ENCODE assay signal across 9 mouse cellular contexts in genomic region chr8:126614062-126614739, GRCm38 (mm10). TPM values are rescaled to one million over a fixed set of nuclear protein-coding genes. Genes with fewer than 3 reads are reported as not detected.
A peak's percentile ranks its signal among the peaks of the same experiment; 100 is the strongest.
DNase-seq lines count a peak whose midpoint lies in the region; ATAC-seq and TF ChIP-seq lines count a peak whose summit lies in the region.
"Had no signal": no experiment of that assay in that cellular context is flagged by ENCODE, and none has a peak within 500 bp of the region (broad histone marks: within the 10 kb centered on the region; RNA-seq: fewer than 3 reads in every experiment).

No protein-coding gene starts in this region.

- H3K4me3 ChIP-seq in intestine, postnatal 0 days (ENCODE audit: low read depth, low read length), result no peak overlapping the region
- no peak overlapping the region for H3K4me3 ChIP-seq in midbrain, embryonic 16.5 days (ENCODE audit: low read depth, low read length)
- H3K4me3 ChIP-seq in midbrain, postnatal 0 days (ENCODE audit: low read depth, low read length), result no peak overlapping the region
- H3K4me3 ChIP-seq: embryonic facial prominence, embryonic 12.5 days had no signal

- 0 out of 2 replicates have a peak overlapping the region, but pooled peaks have one; percentile 26 for H3K9ac ChIP-seq in intestine, postnatal 0 days (ENCODE audit: low read depth, low read length)
- no peak overlapping the region for H3K9ac ChIP-seq in midbrain, embryonic 16.5 days (ENCODE audit: low read depth, low read length)
- H3K9ac ChIP-seq in midbrain, postnatal 0 days (replicated peaks; ENCODE audit: low read length, poor library complexity, severe bottlenecking), result no peak overlapping the region
- H3K9ac ChIP-seq: embryonic facial prominence, embryonic 12.5 days had no signal

- H3K4me2 ChIP-seq in intestine, postnatal 0 days (replicated peaks; ENCODE audit: low read depth), result no peak overlapping the region
- no peak overlapping the region for H3K4me2 ChIP-seq in midbrain, embryonic 16.5 days (ENCODE audit: low read length)
- H3K4me2 ChIP-seq in midbrain, postnatal 0 days (ENCODE audit: low read depth, low read length, poor library complexity, severe bottlenecking), result no peak overlapping the region
- H3K4me2 ChIP-seq: embryonic facial prominence, embryonic 12.5 days had no signal

- ATAC-seq in activated CD4-positive, CD25-positive, alpha-beta regulatory T cell, adult 4 months, result peak; percentile 50
- peak; percentile 89 for ATAC-seq in intestine, postnatal 0 days
- no peak for ATAC-seq in midbrain, embryonic 16.5 days
- ATAC-seq in midbrain, postnatal 0 days (ENCODE audit: low FRiP score), result no peak

- H3K9me3 ChIP-seq in intestine, postnatal 0 days (ENCODE audit: control insufficient read depth), result no peaks in the 10 kb centered on the region
- no peaks in the 10 kb centered on the region for H3K9me3 ChIP-seq in midbrain, embryonic 16.5 days (replicated peaks; ENCODE audit: control insufficient read depth, low read length, poor library complexity, severe bottlenecking)
- 0 out of 2 replicates have a peak, but pooled peaks cover 5% of the 10 kb centered on the region for H3K9me3 ChIP-seq in midbrain, postnatal 0 days (ENCODE audit: low read length)

- no peak for TF ChIP-seq CTCF in intestine, postnatal 0 days (IDR thresholded peaks at IDR 0.05; ENCODE audit: low read depth)
- no peak for TF ChIP-seq CTCF in midbrain, postnatal 0 days (IDR thresholded peaks at IDR 0.05)

- H3K27ac ChIP-seq in intestine, postnatal 0 days (ENCODE audit: low read depth, low read length), result peak overlapping the region; percentile 88
- H3K27ac ChIP-seq in midbrain, embryonic 16.5 days (ENCODE audit: low read length), result no peak overlapping the region
- no peak overlapping the region for H3K27ac ChIP-seq in midbrain, postnatal 0 days (ENCODE audit: low read depth, low read length)
- H3K27ac ChIP-seq: embryonic facial prominence, embryonic 12.5 days had no signal

- 40% methylated on average over 8 of the region's 8 CpGs for WGBS in intestine, postnatal 0 days
- 84% methylated on average over 8 of the region's 8 CpGs for WGBS in midbrain, embryonic 16.5 days
- 87% methylated on average over 8 of the region's 8 CpGs for WGBS in midbrain, postnatal 0 days

- DNase-seq in fibroblast of lung, adult 2 months (ENCODE audit: low read depth), result peak; percentile 91
- peak; percentile 76 to 84 for DNase-seq in lung, adult 18-20 months
- peak; percentile 62 for DNase-seq in thymus, postnatal 4 days
- no peak for DNase-seq in midbrain, postnatal 0 days (ENCODE audit: low spot score)
- no peak for DNase-seq in spleen, adult 12 weeks (ENCODE audit: low spot score)

- no peaks in the 10 kb centered on the region for H3K36me3 ChIP-seq in intestine, postnatal 0 days (ENCODE audit: control insufficient read depth, insufficient read depth)
- no peaks in the 10 kb centered on the region for H3K36me3 ChIP-seq in midbrain, embryonic 16.5 days (ENCODE audit: control insufficient read depth, insufficient read depth, low read length)
- H3K36me3 ChIP-seq in midbrain, postnatal 0 days (ENCODE audit: insufficient read depth, low read length), result no peaks in the 10 kb centered on the region
- H3K36me3 ChIP-seq: embryonic facial prominence, embryonic 12.5 days had no signal

- no peaks in the 10 kb centered on the region for H3K27me3 ChIP-seq in intestine, postnatal 0 days (replicated peaks; ENCODE audit: control insufficient read depth, insufficient read depth, low read length)
- H3K27me3 ChIP-seq in midbrain, embryonic 16.5 days (ENCODE audit: control insufficient read depth, insufficient read depth, low read depth, low read length), result no peaks in the 10 kb centered on the region
- no peaks in the 10 kb centered on the region for H3K27me3 ChIP-seq in midbrain, postnatal 0 days (ENCODE audit: insufficient read depth, low read length)
- H3K27me3 ChIP-seq: embryonic facial prominence, embryonic 12.5 days had no signal

- H3K4me1 ChIP-seq in intestine, postnatal 0 days (replicated peaks; ENCODE audit: control insufficient read depth, insufficient read depth, low read length), result peaks cover 28% of the 10 kb centered on the region
- H3K4me1 ChIP-seq in midbrain, embryonic 16.5 days (ENCODE audit: control insufficient read depth, insufficient read depth, low read length), result no peaks in the 10 kb centered on the region
- H3K4me1 ChIP-seq in midbrain, postnatal 0 days (ENCODE audit: insufficient read depth, low read length), result no peaks in the 10 kb centered on the region

RNA-seq across cellular contexts. Expression of gene Irf2bp2, which starts 20.4 kb away (rescaled TPM):
- 10 to 100 TPM; 17.8 to 22.2 TPM for polyA plus RNA-seq in activated CD4-positive, CD25-positive, alpha-beta regulatory T cell, adult 4 months (2017; shearing (Covaris generic))
- polyA plus RNA-seq in intestine, postnatal 0 days (2015; fragmentation: Nextera tagmentation; extraction: Ambion mirVana), result 13.3 and 14.9 TPM in 2 replicates
- polyA plus RNA-seq in midbrain, embryonic 16.5 days (2015; fragmentation: Nextera tagmentation; extraction: Ambion mirVana), result 9.6 and 9.9 TPM in 2 replicates
- total RNA-seq in midbrain, postnatal 0 days (2014; rRNA removed), result 81.3 and 88.2 TPM in 2 replicates
- 8.0 and 9.2 TPM in 2 replicates for polyA plus RNA-seq in midbrain, postnatal 0 days (2015; fragmentation: Nextera tagmentation; extraction: Ambion mirVana)

Comparison
In these comparisons a context has a peak if more than half of its experiments do, and no peak if none do; other contexts are left out.
1. ATAC-seq: peak in activated CD4-positive, CD25-positive, alpha-beta regulatory T cell, adult 4 months (single experiment) and intestine, postnatal 0 days (single experiment); none in midbrain, embryonic 16.5 days (single experiment) and midbrain, postnatal 0 days (single experiment).
2. DNase-seq: peak in fibroblast of lung, adult 2 months (single experiment), lung, adult 18-20 months (2 of 2) and thymus, postnatal 4 days (single experiment); none in midbrain, postnatal 0 days (single experiment) and spleen, adult 12 weeks (single experiment).